Mouse (Mus musculus): ENCODE results near the gene Klc4. TPM values are rescaled to one million over a fixed set of nuclear protein-coding genes. Genes with fewer than 3 reads are reported as not detected.

Gene Klc4
- total and polyA plus RNA-seq, 2 experiments from 2014 or later: 21.3 to 32.7 TPM

- Histone ChIP-seq H3K4me1 (ENCODE audit: insufficient read depth) (peaks cover 43% of the 10 kb centered on the region), H3K27me3 (ENCODE audit: insufficient read depth, low read length) (no peaks in the 10 kb centered on the region), H3K9me3 (ENCODE audit: low read length) (no peaks in the 10 kb centered on the region), H3K4me3 (ENCODE audit: low read depth, low read length) (no peak overlapping the region), H3K4me2 (ENCODE audit: low read depth) (no peak overlapping the region), H3K9ac (no peak overlapping the region), H3K27ac (ENCODE audit: low read depth, low read length) (no peak overlapping the region), H3K36me3 (ENCODE audit: insufficient read depth) (no peaks in the 10 kb centered on the region)
- no peak for ATAC-seq
- no peak for DNase-seq
- WGBS: 84% methylated on average over 11 of the region's 11 CpGs
- no peak for TF ChIP-seq CTCF (IDR thresholded peaks at IDR 0.05; ENCODE audit: low read depth)
Observed at GRCm38 (mm10) chr17:46622269-46622668, 23.6 kb downstream of the Klc4 start.

DNA sequence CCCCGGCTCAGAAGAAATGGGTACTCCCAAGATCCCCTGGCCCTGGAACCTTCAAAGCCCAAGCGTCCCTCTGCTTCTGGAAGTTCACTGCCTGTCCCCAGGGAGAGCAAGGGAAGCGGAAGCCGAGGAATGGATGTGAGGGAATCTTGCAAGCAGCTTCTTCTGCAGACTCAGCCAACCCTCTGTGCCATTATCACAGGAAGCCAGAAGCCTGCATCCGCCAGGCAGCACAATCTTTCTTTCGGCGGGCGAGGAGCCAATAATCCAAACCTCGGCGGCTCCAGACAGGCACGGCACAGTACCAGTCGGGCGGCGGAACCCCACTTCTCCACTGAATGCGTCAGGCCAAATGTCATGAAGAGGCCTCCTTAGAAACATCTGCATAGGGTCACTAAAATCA, 24.5 kb downstream of the Klc4 start:
- peak; percentile 71 for DNase-seq
- no peaks in the 10 kb centered on the region for H3K27me3 ChIP-seq (ENCODE audit: insufficient read depth, low read length)
- peak; percentile 39 for ATAC-seq

GRCm38 (mm10) chr17:46619683-46620357, 26.0 kb downstream of the Klc4 start:
- no peaks in the 10 kb centered on the region for H3K36me3 ChIP-seq (ENCODE audit: insufficient read depth)
- 36% methylated on average over 16 of the region's 16 CpGs for WGBS
- H3K4me2 ChIP-seq (ENCODE audit: low read depth): peak overlapping the region; percentile 16; the same call in 1 of the 2 replicates
- H3K9me3 ChIP-seq (ENCODE audit: low read length): no peaks in the 10 kb centered on the region
- H3K27ac ChIP-seq (ENCODE audit: low read depth, low read length): peak overlapping the region; percentile 64; the same call in 1 of the 2 replicates
- peaks cover 43% of the 10 kb centered on the region for H3K4me1 ChIP-seq (ENCODE audit: insufficient read depth)
- DNase-seq (no peak), ATAC-seq (no peak)
- no peaks in the 10 kb centered on the region for H3K27me3 ChIP-seq (ENCODE audit: insufficient read depth, low read length)
- no peak for TF ChIP-seq CTCF (IDR thresholded peaks at IDR 0.05; ENCODE audit: low read depth)
- H3K9ac ChIP-seq: peak overlapping the region; percentile 39
- H3K4me3 ChIP-seq (ENCODE audit: low read depth, low read length): no peak overlapping the region

More for the DNA sequence above, 24.5 kb downstream of the Klc4 start:
- no peak for TF ChIP-seq CTCF (IDR thresholded peaks at IDR 0.05; ENCODE audit: low read depth)
- H3K9ac ChIP-seq: no peak overlapping the region; the same call in 1 of the 2 replicates
- H3K4me2 ChIP-seq (ENCODE audit: low read depth): peak overlapping the region; percentile 7
- H3K27ac ChIP-seq (ENCODE audit: low read depth, low read length): peak overlapping the region; percentile 42
- H3K9me3 ChIP-seq (ENCODE audit: low read length): no peaks in the 10 kb centered on the region
- no peaks in the 10 kb centered on the region for H3K36me3 ChIP-seq (ENCODE audit: insufficient read depth)
- 43% methylated on average over 15 of the region's 15 CpGs for WGBS
- peaks cover 43% of the 10 kb centered on the region for H3K4me1 ChIP-seq (ENCODE audit: insufficient read depth)
- H3K4me3 ChIP-seq (ENCODE audit: low read depth, low read length): no peak overlapping the region

DNA sequence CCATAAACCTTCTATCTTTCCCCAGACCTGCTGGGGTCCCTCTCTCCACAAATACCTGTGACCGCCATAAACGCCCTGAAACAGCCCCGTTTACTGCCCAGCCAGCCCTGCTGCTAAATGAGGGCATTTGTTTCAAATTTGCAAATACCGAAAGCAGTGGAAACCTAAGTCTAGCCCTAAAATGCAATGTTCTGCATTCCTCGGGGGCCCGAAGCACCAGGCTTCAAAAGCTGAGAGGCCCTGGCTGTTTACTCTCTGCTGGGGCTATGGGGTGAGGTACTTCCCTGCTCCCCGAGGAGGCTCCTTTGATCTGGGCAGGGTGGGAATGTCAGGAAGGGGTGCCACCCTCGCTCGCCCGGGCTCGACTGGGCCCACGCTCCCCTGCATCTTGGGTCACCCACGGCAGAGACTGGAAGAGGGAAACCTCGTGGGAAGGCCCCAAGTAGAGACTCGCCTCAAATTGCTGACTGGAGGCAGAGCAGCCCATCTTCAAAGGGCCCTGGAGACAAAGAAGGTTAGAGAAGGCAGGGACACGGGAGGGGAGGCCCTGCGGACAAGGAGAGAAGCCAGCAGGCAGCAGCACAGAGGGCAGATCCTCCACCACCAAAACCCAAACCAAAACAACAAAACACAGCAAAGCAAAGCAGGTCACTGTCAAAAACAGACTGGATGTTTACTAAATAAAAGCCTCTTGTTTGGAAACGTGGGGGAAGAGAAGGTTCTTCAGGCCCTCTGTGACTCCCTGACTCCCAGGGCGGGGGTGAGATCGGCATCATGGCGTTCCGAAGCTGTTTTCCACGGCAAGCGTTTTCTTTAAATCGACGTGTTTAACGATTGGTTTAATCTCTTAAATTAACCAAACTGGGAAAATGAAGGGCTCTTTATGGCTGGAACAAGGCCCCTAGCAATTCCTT, 26.8 kb downstream of the Klc4 start:
- DNase-seq (no peak), ATAC-seq (peak; percentile 23; the same call in 1 of the 2 replicates)
- peaks cover 36% of the 10 kb centered on the region for H3K4me1 ChIP-seq (ENCODE audit: insufficient read depth)
- peak overlapping the region; percentile 16; the same call in 1 of the 2 replicates for H3K4me2 ChIP-seq (ENCODE audit: low read depth)
- 12% methylated on average over 27 of the region's 27 CpGs for WGBS
- no peaks in the 10 kb centered on the region for H3K9me3 ChIP-seq (ENCODE audit: low read length)
- H3K36me3 ChIP-seq (ENCODE audit: insufficient read depth): no peaks in the 10 kb centered on the region
- no peak overlapping the region for H3K4me3 ChIP-seq (ENCODE audit: low read depth, low read length)
- peak overlapping the region; percentile 64; the same call in 1 of the 2 replicates for H3K27ac ChIP-seq (ENCODE audit: low read depth, low read length)
- TF ChIP-seq CTCF (IDR thresholded peaks at IDR 0.05; ENCODE audit: low read depth): no peak
- H3K27me3 ChIP-seq (ENCODE audit: insufficient read depth, low read length): no peaks in the 10 kb centered on the region
- peak overlapping the region; percentile 39 for H3K9ac ChIP-seq

DNA sequence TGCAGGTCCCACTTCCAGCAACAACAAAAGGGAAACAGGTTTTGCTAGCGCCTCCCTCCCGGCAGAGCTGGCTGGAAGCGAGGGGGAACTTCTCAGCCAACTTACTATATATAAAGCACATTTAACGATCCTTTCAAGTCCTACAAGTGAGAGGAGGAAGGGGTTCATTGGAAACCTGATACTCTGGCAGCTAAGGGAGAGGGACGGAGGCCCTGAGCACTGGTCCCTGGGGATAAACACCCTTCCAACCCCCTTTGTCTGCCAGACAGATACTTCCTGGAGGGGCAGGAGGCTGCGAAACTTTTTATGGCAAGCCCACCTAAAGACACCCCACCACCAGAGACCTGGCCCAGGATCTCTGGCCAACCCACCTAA, 27.4 kb downstream of the Klc4 start:
- no peaks in the 10 kb centered on the region for H3K36me3 ChIP-seq (ENCODE audit: insufficient read depth)
- H3K27me3 ChIP-seq (ENCODE audit: insufficient read depth, low read length): no peaks in the 10 kb centered on the region
- TF ChIP-seq CTCF (IDR thresholded peaks at IDR 0.05; ENCODE audit: low read depth): no peak
- WGBS: 12% methylated on average over 6 of the region's 6 CpGs
- ATAC-seq (no peak), DNase-seq (no peak)
- H3K4me1 ChIP-seq (ENCODE audit: insufficient read depth): peaks cover 30% of the 10 kb centered on the region
- H3K4me2 ChIP-seq (ENCODE audit: low read depth): peak overlapping the region; percentile 16; the same call in 1 of the 2 replicates
- H3K4me3 ChIP-seq (ENCODE audit: low read depth, low read length): no peak overlapping the region
- H3K9me3 ChIP-seq (ENCODE audit: low read length): no peaks in the 10 kb centered on the region
- peak overlapping the region; percentile 64; the same call in 1 of the 2 replicates for H3K27ac ChIP-seq (ENCODE audit: low read depth, low read length)
- H3K9ac ChIP-seq: peak overlapping the region; percentile 39; the same call in 1 of the 2 replicates

- WGBS: 57% methylated on average over 12 of the region's 12 CpGs
- Histone ChIP-seq H3K4me2 (ENCODE audit: low read depth) (peak overlapping the region; percentile 16; the same call in 1 of the 2 replicates), H3K27ac (ENCODE audit: low read depth, low read length) (no peak overlapping the region), H3K4me3 (ENCODE audit: low read depth, low read length) (no peak overlapping the region), H3K27me3 (ENCODE audit: insufficient read depth, low read length) (no peaks in the 10 kb centered on the region), H3K4me1 (ENCODE audit: insufficient read depth) (peaks cover 30% of the 10 kb centered on the region), H3K9ac (no peak overlapping the region), H3K36me3 (ENCODE audit: insufficient read depth) (no peaks in the 10 kb centered on the region), H3K9me3 (ENCODE audit: low read length) (no peaks in the 10 kb centered on the region)
- ATAC-seq (no peak), DNase-seq (no peak)
- no peak for TF ChIP-seq CTCF (IDR thresholded peaks at IDR 0.05; ENCODE audit: low read depth)
Observed at GRCm38 (mm10) chr17:46617799-46618198, 28.0 kb downstream of the Klc4 start.
